Mouse (Mus musculus) midbrain, embryonic 14.5 days (tissue): Measurements from ENCODE around the gene Plcb1. TPM values are rescaled to one million over a fixed set of nuclear protein-coding genes. Genes with fewer than 3 reads are reported as not detected.

ENCODE experiments used
- ATAC-seq: fragments of 200-750 bp; cut with Nextera tagmentation; 2 replicates; pipeline ENCODE4 v1.8.0; 2017; ENCODE audit warnings: moderate number of reproducible peaks, moderate library complexity; ENCODE audit not compliant: low FRiP score, low TSS enrichment
- DNase-seq: peaks from one replicate; pipeline ENCODE4 v3.0.0-alpha.2; 2015
- H3K27ac ChIP-seq: fragments of 300-500 bp; sonication (generic); replicated peaks from 2 replicates; pipeline ENCODE4 v1.5.1; 2014; ENCODE audit warnings: mild to moderate bottlenecking, low read depth, low read length, moderate library complexity
- H3K27me3 ChIP-seq: fragments of 300-500 bp; sonication (generic); 2 replicates; pipeline ENCODE4 v1.6.1; 2014; ENCODE audit warnings: low read length, control low read depth, mixed read lengths; ENCODE audit not compliant: control insufficient read depth, insufficient read depth
- H3K36me3 ChIP-seq: fragments of 300-500 bp; sonication (generic); 2 replicates; pipeline ENCODE4 v1.6.1; 2014; ENCODE audit warnings: low read length, control low read depth; ENCODE audit not compliant: control insufficient read depth, insufficient read depth
- H3K4me1 ChIP-seq: fragments of 300-500 bp; sonication (generic); 2 replicates; pipeline ENCODE4 v1.6.1; 2014; ENCODE audit warnings: mild to moderate bottlenecking, antibody characterized with exemption, low read length, control low read depth; ENCODE audit not compliant: control insufficient read depth, insufficient read depth
- H3K4me2 ChIP-seq: fragments of 300-500 bp; sonication (generic); 2 replicates; pipeline ENCODE4 v1.6.1; 2014; ENCODE audit warnings: mild to moderate bottlenecking, low read length, moderate library complexity
- H3K4me3 ChIP-seq: fragments of 300-500 bp; sonication (generic); replicated peaks from 2 replicates; pipeline ENCODE4 v1.5.1; 2014; ENCODE audit warnings: low read depth, low read length
- H3K9ac ChIP-seq: fragments of 300-500 bp; sonication (generic); replicated peaks from 2 replicates; pipeline ENCODE4 v1.6.1; 2014; ENCODE audit warnings: mild to moderate bottlenecking, low read length, moderate library complexity
- H3K9me3 ChIP-seq: fragments of 300-500 bp; sonication (generic); 2 replicates; pipeline ENCODE4 v1.6.1; 2016; ENCODE audit warnings: low read length, control low read depth, mixed read lengths; ENCODE audit not compliant: control insufficient read depth
- WGBS: fragments of 180-500 bp; shearing (Covaris S2); extraction: QIAGEN DNeasy Blood & Tissue Kit; methylation state at CpG from one replicate; pipeline ENCODE4 v1.1.7; 2014; 5-methylcytosine and 5-hydroxymethylcytosine counted together
- polyA plus RNA-seq: library from polyadenylated mRNA; unstranded; fragments of >200 nt; fragmentation: Nextera tagmentation; extraction: Ambion mirVana; gene quantifications from 2 replicates; pipeline ENCODE4 v1.2.1, GENCODE M21; 2014

The Plcb1 gene
- polyA plus RNA-seq, 1 experiment from 2014 or later = 30.7 TPM

DNA sequence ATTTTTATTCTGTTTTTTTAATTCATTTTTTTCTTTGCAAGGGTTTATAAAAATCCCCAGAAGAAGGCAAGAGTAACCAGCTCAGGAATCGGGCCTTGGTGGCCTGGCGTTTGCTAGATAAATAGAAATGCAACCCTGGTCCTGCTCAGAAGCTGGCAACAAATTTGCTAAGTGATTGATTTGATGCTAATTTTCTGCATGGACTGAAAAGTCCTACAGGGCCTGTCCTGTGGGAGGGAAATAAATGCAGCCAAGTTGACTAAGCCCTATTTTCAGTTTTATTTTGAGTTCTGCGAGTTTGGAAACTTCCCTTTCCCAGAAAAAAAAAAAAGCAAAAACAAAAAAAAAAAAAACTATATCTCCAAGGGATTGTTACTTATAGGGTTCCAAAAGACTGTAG is 433.5 kb downstream of the Plcb1 start:
- Histone ChIP-seq H3K4me3 (no peak overlapping the region), H3K36me3 (no peaks in the 10 kb centered on the region), H3K27me3 (no peaks in the 10 kb centered on the region), H3K9me3 (no peaks in the 10 kb centered on the region), H3K27ac (no peak overlapping the region), H3K9ac (no peak overlapping the region), H3K4me1 (no peaks in the 10 kb centered on the region), H3K4me2 (no peak overlapping the region)
- ATAC-seq (no peak), DNase-seq (no peak)
- WGBS = 85% methylated on average over 3 of the region's 3 CpGs

DNA sequence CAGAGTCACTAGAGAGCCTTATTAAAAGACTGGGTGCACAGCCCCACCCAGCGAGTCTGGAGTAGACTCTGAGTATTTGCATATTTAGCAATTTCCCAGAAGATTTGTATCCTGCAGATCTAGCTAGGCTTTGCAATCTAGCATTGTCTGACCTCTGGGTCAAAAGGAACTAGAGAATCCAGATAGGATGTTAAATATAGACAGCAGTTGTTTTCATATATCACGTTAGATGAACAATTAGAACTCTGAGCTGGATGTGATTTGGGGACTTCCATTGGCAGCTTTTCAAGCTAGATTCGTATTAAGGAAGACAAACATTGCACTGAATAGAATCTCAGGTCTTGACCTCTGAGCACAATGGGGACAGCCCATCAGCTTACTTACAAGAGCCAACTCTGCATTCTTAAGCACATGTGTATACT is 439.7 kb downstream of the Plcb1 start:
- no peak for ATAC-seq
- no peak for DNase-seq
- Histone ChIP-seq H3K4me2 (no peak overlapping the region), H3K27me3 (no peaks in the 10 kb centered on the region), H3K4me1 (no peaks in the 10 kb centered on the region), H3K4me3 (no peak overlapping the region), H3K36me3 (no peaks in the 10 kb centered on the region), H3K27ac (no peak overlapping the region), H3K9ac (no peak overlapping the region), H3K9me3 (no peaks in the 10 kb centered on the region)
- WGBS = 64% methylated on average over 3 of the region's 3 CpGs

DNA sequence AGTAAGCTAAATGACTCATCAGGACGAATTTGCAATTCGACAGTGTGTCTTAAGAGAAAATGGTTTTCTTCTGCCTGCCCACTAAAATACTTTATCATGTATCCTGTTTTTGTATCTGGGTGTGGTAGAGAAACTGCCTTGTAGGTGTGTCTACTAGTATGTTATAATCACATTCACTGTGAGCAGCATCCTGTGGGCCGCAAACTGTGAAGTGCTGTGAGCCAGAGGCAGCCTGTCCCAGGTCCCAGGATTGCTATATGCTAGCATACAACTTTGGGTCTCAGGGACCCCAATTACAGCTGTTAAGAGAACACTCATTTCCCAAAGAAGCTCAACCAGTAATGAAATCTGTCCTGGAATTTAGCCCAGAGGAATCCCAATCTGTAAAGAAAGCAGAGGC is 444.4 kb downstream of the Plcb1 start:
- ATAC-seq = no peak

DNA sequence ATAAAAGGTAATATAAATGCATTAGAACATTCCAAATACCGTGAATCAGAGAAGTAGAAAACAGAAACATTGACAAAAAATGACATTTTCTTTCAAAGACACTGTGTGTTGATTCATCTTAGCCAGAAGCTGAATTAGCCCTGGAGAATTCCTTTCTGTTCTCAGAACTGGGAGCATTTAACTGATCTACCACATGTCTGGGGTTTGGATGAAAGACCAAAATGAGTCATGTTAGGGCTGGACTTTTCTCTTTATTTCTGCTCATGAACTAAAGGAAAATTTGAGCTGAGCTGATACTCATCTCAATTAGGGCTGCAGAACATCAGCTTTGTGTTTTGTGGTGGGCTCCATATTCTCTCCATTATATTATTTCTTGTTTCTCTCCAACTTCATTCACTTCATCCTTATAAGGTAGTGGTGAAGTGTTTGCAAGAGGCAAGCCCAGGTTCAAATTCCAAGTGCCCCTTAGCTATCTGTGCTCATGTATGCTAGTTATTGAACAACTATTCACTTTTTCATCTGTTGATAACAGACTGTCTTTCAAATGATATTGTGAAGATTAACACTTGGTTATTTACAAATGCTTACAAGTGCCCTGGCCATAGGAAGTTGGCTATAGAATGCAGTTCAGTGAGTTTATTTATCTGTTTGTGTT is 456.9 kb downstream of the Plcb1 start:
- ATAC-seq (no peak), DNase-seq (no peak)
- Histone ChIP-seq H3K9ac (no peak overlapping the region), H3K9me3 (no peaks in the 10 kb centered on the region), H3K4me3 (no peak overlapping the region), H3K27me3 (no peaks in the 10 kb centered on the region), H3K36me3 (no peaks in the 10 kb centered on the region), H3K4me1 (no peaks in the 10 kb centered on the region), H3K4me2 (no peak overlapping the region), H3K27ac (no peak overlapping the region)
- 92% methylated on average over 1 of the region's 1 CpGs for WGBS

More for the DNA sequence above, 444.4 kb downstream of the Plcb1 start:
- WGBS = 90% methylated on average over 3 of the region's 3 CpGs
- Histone ChIP-seq H3K27ac (no peak overlapping the region), H3K27me3 (no peaks in the 10 kb centered on the region), H3K4me3 (no peak overlapping the region), H3K9me3 (no peaks in the 10 kb centered on the region), H3K4me2 (no peak overlapping the region), H3K4me1 (no peaks in the 10 kb centered on the region), H3K9ac (no peak overlapping the region), H3K36me3 (no peaks in the 10 kb centered on the region)
- no peak for DNase-seq

DNA sequence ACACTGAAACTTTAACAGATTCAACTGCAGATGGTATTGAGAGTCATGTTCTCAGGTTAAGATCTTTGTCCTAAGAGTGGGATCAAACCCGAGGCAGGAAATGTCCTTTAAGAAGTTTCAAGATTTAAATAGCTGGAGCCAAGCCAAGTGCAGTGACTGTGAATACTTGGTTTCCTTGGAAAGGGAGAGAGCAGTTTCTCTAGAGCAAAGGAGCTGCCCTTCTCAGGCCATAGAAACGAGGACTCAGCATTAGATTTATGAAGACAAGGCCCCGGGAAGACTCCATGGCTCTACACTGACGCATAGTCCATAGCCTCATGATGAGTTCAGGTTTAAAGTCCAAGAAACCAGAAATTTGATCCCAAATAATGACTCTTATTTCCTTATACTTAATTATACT is 457.9 kb downstream of the Plcb1 start:
- Histone ChIP-seq H3K27me3 (no peaks in the 10 kb centered on the region), H3K27ac (no peak overlapping the region), H3K4me2 (no peak overlapping the region), H3K4me1 (no peaks in the 10 kb centered on the region), H3K9me3 (no peaks in the 10 kb centered on the region), H3K36me3 (no peaks in the 10 kb centered on the region), H3K4me3 (no peak overlapping the region), H3K9ac (no peak overlapping the region)
- DNase-seq (no peak), ATAC-seq (no peak)
- 78% methylated on average over 4 of the region's 4 CpGs for WGBS

DNA sequence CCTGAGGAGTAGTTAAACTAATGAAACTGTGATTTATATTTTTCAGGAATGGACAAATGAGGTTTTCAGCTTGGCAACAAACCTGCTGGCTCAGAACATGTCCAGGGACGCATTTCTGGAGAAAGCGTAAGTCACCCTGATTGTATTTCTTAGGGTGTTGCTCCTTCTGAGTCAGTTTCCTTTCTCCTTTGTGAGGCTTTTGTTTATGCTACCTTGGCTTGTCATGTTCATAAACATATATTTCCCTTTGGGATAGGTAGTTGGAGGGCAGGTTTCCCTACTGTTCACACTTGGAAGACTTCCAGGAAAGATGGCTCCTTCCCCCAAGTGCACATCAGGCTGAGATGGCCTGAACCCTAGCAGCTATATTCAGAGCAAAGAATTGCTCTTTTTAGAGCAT is 464.1 kb downstream of the Plcb1 start:
- Histone ChIP-seq H3K27ac (no peak overlapping the region), H3K27me3 (no peaks in the 10 kb centered on the region), H3K36me3 (no peaks in the 10 kb centered on the region), H3K4me3 (no peak overlapping the region), H3K9me3 (no peaks in the 10 kb centered on the region), H3K4me1 (no peaks in the 10 kb centered on the region), H3K9ac (no peak overlapping the region), H3K4me2 (no peak overlapping the region)
- ATAC-seq (no peak), DNase-seq (no peak)
- WGBS = 94% methylated on average over 2 of the region's 2 CpGs

DNA sequence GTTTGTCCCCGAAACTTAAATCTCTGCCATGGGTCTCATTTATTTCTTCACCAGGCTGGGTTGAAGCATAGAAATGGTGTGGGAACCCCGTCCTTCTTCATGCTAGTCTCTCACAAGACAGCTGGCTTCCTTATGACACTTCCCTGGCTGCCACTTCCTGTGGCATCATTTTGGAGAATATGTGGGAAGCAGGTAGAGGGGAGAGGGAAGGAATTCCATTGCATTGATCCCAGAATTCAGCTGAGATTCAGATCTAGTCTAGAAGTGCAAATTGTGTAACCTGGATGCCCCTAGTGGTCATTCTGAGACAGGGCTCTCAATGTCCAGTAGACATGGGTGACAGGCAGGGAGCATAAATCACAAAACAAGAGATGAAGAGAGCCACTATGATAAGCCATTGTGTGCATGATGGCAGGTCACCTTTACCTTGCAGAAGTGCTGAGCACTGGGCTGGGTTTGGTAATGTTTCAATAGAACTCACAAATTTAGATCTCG is 466.0 kb downstream of the Plcb1 start:
- 93% methylated on average over 3 of the region's 3 CpGs for WGBS
- ATAC-seq (no peak), DNase-seq (peak; percentile 24)
- Histone ChIP-seq H3K9me3 (no peaks in the 10 kb centered on the region), H3K4me3 (no peak overlapping the region), H3K36me3 (no peaks in the 10 kb centered on the region), H3K27ac (no peak overlapping the region), H3K4me1 (no peaks in the 10 kb centered on the region), H3K4me2 (no peak overlapping the region), H3K27me3 (no peaks in the 10 kb centered on the region), H3K9ac (no peak overlapping the region)

DNA sequence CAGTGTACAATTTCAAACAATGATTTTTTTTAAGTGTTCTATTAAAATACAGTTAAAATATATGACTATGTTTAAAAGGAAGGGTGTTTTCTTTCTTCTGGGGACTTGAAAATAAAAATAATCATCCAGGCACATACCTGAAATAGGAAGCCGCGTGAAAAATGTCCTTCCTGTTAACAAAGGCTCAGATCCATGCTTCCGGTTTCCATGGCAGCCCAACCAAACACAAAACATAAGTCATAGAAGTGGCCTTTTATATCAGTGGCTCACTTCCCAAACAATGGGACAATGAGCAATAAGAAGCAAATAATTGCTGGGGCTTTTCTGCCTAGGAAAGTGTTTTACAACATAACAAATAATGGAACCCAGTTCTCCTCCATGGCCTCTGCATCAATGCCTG is 473.3 kb downstream of the Plcb1 start:
- ATAC-seq = no peak
- DNase-seq = peak; percentile 44
- H3K4me2 ChIP-seq = no peak overlapping the region
- H3K4me3 ChIP-seq = no peak overlapping the region
- H3K9me3 ChIP-seq = no peaks in the 10 kb centered on the region
- H3K36me3 ChIP-seq = no peaks in the 10 kb centered on the region
- 67% methylated on average over 3 of the region's 3 CpGs for WGBS
- no peak overlapping the region for H3K27ac ChIP-seq
- H3K27me3 ChIP-seq = no peaks in the 10 kb centered on the region
- H3K9ac ChIP-seq = no peak overlapping the region
- no peaks in the 10 kb centered on the region for H3K4me1 ChIP-seq

DNA sequence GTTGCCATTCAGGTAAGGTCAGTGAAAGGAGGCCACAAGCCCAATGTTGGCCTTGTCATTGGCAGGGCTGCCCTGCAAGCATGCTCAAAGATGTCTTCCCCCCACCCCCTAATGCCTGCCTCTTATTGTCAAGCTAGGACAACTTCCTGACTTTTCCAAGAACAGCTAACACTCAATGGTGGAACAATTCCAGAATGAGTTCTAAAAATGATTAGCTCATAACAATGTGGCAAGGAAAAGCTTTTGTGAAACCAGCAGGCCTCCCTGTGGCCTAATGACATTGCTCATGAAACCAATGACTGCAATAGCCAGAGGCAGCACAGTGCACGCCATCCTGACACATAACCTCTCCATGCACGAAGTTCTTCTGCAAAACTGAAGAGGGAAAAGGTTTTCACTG is 478.1 kb downstream of the Plcb1 start:
- Histone ChIP-seq H3K4me3 (no peak overlapping the region), H3K36me3 (no peaks in the 10 kb centered on the region), H3K4me2 (no peak overlapping the region), H3K9ac (no peak overlapping the region), H3K27me3 (no peaks in the 10 kb centered on the region), H3K9me3 (no peaks in the 10 kb centered on the region), H3K27ac (no peak overlapping the region), H3K4me1 (no peaks in the 10 kb centered on the region)
- DNase-seq (no peak), ATAC-seq (no peak)
- 86% methylated on average over 2 of the region's 2 CpGs for WGBS
